Mouse (Mus musculus) bone marrow, adult 2 months (tissue): ENCODE data around the gene Htra2.

Source experiments
- CTCF ChIP-seq: fragments of 200-500 bp; IDR thresholded peaks from 2 replicates; pipeline ENCODE4 v1.5.1; 2011; ENCODE audit warnings: low read length, control low read depth; ENCODE audit not compliant: control insufficient read depth, insufficient read depth
- POLR2A ChIP-seq: fragments of 200-500 bp; IDR thresholded peaks from 2 replicates; pipeline ENCODE4 v1.6.1; 2011; ENCODE audit warnings: low read depth, mild to moderate bottlenecking, control low read depth, low read length, borderline replicate concordance; ENCODE audit not compliant: control insufficient read depth

GRCm38 (mm10) chr6:83003082-83003481, 52.0 kb downstream of the Htra2 start:
- TF ChIP-seq POLR2A, result no peak
- no peak for TF ChIP-seq CTCF
